Mouse (Mus musculus) gastrocnemius, adult 18-20 months (tissue): ENCODE results near the gene Epo. TPM values are rescaled to one million over a fixed set of nuclear protein-coding genes. Genes with fewer than 3 reads are reported as not detected.

Experiments
- DNase-seq: peaks from one replicate; pipeline ENCODE4 v3.0.0; 2021; ENCODE audit warnings: low spot score
- long read RNA-seq, 2 experiments: library from polyadenylated mRNA; stranded (forward); transcript quantifications; one replicate each; pipeline ENCODE4 v2.0.0; 2021
- total RNA-seq, 2 experiments: library from RNA; stranded (reverse); gene quantifications; 2 replicates each; pipeline ENCODE4 v1.2.3; 2021

Gene Epo
- not detected for total RNA-seq
- long read RNA-seq, experiment 1, partial matches to known transcripts: 0 of 3 reads
- long read RNA-seq, experiment 1, other reads (novel, unspliced or antisense): 3 of 3 reads
- long read RNA-seq, experiment 2, partial matches to known transcripts: 0 of 3 reads
- long read RNA-seq, experiment 2, other reads (novel, unspliced or antisense): 3 of 3 reads

DNA sequence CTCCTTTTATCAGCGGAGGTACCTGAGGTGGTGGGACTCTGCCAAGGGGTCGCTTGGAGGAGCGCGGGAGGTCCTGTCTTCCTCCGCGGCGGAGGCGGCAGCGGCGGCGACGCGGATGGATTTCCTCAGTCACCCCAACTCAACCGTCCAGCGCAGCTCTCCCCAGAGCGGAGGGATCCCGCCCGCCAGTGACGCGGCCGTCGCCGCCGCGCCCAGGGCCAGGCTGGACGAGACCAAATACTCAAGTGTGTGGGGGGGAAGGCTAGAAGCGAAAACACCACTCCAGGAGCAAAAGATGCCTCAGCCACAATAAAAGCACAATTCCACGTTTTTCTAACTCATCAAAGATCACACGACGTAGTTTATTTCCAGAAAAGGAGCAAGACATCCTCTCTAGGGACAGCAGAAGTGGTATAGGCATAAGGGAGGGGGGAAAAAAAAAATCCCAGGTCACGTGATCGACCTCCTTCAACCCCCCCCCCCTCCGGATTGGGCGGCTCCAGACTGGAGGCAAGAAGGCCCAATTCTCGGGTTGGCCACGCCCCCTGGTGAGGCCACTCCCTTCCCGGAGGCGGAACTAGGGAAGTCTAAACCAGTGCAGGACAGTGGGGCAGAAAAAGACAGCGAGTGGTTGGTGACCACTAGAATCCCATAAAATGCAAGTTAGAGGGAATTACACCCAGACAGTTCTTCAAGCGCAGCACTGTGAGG, at the start of gene Epo, which contains the start of gene Gnb2:
TSS of gene Epo (minus strand) at position 126 of the 711 bp plus-strand sequence.
TSS of gene Gnb2 (minus strand) at position 394 of the 711 bp plus-strand sequence.
- DNase-seq: peak; percentile 99

DNA sequence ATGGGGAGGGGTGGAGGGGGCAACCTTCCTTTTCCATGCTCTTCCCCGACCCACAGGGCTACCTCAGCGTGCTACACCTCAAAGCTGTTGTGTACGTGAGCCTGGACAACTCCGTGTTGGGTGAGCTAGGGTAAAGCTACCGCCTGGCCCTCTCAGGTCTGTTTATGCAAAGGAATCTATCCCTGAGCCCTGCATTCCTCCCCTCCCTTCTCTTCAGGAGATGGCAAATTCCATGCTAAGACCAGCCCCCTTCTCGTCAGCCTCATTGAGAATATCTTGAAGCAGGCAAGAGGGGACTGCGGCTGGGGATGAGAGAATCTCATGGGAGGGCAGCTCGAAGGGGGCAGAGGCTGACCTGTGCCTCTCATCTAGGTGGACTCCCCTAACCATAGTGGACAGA, 49.7 kb upstream of the Epo start:
- no peak for DNase-seq

DNA sequence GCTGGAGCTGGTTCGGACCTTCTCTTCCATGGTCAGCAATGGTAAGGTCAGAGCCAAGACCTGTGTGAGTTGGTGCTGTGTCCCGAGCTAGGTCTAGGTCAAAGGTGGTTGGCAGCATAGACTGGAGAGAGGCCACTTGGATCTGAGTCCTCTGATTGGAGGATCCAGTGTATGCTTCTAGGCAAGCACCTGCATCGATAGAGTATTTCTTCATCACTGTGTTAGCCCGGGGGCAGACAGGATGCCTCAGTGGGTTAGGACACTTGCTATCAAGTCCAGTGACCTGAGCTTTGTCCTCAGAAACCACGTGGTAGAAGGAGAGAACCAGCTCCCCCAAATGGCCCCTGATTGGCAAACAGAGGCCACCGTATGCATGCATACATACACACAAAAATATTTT, 47.2 kb upstream of the Epo start:
- DNase-seq: no peak

DNA sequence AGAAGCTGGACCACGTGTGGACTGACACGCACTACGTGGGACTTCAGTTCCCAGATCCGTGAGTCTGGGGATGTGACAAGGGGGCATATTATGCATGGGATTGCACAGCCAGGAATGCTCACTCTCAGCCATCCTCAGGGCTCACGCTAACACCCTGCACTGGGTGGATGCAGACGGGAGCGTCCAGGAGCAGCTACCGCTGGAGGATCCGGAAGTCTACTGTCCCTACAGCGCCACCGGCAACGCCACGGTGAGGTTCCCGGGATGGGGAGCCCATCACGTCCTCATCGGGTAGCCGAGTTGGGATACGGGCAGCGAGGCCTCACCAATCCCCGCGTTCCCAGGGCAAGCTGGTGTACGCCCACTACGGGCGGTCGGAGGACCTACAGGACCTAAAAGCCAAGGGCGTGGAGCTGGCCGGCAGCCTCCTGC, 41.4 kb upstream of the Epo start:
- peak; percentile 25 for DNase-seq

DNA sequence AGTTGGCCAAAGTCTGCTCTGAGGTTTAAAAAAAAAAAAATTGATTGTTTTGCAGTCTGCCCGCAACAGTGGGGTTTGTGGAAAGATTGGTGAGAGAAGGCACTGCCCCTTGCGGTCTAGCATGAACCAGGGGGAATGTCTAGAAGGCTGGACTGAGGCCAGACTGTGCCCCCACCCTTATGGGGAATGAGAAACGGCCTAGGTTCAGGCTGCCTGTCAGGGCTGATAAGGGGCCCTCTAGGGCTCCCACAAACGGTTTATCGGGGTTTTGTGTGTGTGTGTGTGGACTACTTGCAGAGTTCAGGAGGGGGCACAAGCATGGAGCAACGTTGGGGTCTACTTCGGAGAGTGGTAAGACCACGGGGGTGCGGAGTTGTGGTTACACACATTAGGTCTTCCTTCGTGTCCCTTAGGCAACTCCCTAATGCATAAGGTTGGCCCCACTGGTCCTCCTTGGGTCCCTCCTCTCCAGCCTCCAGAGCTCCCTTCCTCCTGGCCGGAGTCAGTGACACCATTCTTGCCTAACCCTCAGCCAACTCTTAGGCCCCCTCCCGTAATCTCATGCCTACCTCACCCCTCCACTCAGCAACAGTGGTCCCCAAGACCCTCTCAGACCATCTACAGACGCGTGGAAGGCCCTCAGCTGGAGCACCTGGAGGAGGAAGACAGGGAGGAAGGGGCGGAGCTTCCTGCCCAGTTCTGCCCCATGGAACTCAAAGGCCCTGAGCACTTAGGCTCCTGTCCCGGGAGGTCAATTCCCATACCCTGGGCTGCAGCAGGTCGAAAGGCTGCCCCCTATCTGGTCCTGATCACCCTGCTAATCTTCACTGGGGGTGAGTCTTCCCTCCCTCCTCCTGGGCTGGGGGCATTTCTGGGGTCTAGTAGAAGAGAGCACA, 37.9 kb upstream of the Epo start:
- no peak for DNase-seq

DNA sequence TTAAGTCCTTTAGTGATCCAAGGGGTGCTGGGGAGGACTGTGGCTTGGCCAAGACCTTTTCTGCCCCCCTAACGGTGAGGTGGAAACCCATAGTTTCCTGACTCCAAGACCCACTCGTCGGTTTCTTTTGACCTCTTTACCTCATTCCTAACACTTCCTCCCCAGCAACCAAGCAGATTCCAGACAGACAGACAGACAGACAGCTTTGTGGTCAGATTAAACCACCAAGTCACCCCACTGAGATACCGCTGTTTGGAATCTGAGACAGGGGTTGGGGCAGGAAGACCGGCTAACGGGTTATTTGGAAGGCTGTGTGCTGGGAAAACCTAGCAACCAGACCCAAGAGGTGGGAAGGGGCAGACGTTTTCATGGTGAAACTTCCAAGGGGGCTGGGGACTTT, 37.1 kb upstream of the Epo start:
- DNase-seq: no peak

DNA sequence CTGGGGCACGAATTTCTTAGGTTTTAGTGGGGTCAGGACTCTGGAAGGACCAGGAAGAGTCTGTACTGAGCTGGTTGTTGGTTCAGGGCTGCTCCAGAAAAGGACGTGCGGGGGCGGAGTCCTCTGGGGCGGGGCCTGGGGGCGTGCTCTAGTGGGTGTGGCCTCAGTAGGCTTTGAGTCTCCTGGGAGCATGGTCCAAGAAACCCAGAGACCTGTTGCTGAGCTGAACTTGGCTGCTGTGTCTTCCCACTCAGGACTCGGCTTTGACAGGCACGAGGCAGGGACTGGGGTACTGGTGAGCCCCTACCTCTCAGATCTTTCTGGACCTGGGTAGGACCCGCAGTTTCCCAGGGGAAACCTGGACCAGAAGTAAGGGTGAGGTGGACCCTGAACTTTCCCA, 36.6 kb upstream of the Epo start, which contains the start of gene Tfr2:
TSS of gene Tfr2 (plus strand) at position 176 of the 400 bp plus-strand sequence.
- DNase-seq: peak; percentile 40

DNA sequence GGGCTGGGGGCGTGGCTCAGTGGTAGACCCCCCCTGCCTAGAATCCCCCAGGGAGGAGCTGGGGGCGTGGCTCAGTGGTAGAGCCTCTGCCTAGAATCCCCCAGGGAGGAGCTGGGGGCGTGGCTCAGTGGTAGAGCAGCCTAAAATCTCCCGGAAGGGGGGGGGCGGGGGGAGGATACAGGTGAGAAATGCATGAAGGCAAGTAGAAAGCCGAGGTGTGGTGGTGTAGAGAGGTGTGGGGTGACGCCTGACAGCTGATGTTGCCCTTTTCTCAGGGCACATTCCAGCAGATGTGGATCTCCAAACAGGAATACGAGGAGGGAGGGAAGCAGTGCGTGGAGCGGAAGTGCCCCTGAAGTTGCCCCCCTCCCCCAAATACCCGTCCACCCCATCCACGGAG, 36.0 kb upstream of the Epo start:
- no peak for DNase-seq

DNA sequence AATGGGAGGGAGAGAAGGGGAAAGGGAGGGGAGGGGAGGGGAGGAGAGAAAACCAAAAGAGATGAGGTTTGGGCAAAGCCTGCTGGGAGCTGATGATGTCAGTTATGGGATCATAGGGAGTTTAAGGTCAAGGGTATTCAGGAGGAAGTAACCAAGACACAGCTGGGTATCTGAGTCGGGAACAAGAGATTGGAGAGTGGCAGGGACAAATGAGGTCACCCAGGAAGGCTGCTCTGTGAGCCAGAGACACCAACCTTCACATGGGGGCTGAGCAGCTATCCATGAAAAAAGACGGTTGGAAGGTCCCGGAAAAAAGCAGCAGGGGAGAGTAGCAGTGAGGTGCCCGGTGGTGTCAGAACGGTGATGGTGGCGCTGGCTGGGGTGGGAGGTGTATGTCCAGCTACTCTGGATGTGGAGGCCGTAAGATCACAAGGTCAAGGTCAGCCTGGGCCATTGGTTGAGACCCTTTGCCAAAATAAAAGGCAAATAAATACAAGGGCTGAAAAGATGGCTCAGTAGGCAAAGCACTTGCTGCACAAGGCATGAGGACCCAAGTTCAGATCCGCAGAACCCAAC, 35.3 kb upstream of the Epo start:
- no peak for DNase-seq

DNA sequence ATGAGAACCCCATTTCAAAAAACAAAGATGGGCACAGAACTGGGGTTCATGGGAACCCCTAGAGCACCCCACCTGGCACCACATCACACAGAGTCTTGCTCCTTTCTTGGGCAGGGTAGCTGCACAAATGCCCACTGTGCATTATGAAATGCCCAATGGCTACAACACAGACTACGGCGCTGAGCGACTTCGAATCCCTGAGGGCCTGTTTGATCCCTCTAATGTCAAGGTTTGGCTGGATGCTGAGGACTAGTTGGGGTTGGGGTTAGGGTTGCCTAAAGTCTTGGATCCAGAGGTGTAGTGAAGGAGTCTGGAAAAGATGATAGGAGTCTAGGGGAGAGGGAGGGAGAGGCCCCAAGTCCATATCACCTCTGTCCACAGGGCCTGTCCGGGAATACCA, 33.4 kb upstream of the Epo start:
- no peak for DNase-seq

DNA sequence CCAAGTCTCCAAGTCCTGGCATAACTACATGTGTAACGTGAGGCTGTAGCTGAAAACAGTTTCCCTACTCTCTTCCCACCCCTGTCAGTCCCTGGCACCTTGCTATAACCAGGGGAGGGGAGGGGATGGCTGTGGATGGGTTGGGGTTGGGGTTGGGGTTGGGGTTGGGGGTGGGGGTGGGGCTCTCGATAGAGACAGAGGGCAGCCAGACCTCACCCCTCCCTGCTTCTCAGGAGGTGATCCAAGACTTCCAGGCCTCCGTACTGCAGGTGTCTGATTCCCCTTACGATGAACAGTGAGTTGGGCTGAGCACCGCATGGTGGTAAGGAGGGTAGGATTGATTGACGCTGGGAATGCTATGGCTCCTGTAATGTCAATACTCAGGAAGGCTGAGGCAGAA, 32.7 kb upstream of the Epo start:
- DNase-seq: no peak

DNA sequence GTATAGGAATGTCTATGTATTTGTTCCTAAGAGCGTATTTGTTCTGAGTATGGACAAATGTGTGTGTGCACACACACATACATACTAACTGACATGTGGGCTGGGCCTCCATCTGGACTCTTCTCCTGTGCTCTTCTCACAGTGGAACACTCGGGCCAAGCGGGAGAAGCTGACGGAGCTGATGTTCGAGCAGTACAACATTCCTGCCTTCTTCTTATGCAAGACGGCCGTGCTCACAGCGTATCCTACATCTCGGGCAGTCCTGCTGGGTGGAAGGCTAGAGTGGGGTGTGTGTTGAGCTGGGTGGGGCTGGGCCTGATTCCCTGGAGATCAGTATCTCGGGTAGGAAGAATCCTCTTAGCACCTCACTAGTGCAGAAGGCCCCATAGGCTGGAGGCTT, 29.9 kb upstream of the Epo start:
- no peak for DNase-seq

DNA sequence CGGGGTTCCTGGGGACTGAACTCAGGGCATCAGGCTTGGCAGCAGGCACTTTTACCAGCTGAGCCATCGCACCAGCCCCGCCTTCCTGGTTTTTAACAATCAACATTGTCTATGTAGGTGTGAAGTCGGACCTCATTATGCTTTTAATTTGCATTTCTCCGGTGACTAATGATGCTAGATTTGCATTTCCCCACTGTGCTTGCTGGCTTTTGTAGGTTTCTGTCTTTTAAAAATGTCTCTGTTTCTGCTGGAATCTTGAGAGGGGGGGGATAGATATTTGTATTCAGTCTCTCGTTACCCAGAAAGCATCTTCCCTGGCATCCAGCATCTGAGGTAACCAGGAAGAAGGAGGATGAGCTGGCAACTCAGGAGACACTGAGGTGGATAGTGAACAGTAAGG, 28.5 kb upstream of the Epo start:
- DNase-seq: no peak

DNA sequence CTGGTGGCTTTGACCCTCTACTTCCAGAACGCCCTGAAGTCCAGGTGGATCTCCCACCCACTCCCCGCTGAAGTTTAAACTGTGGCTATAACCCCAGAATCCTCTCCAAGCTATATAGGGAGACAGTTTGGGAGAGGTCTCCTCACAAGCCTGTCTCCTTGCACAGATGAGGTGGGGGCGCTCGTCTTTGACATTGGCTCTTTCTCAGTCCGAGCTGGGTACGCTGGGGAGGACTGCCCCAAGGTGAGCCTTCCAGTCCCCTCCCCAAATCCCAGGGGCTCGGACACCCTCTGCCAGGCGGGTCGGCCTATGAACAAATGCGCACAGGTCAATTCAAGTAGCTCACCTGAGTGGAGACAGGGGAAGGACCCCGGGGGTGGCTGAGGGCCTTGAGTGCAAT, 20.9 kb upstream of the Epo start:
- DNase-seq: no peak

DNA sequence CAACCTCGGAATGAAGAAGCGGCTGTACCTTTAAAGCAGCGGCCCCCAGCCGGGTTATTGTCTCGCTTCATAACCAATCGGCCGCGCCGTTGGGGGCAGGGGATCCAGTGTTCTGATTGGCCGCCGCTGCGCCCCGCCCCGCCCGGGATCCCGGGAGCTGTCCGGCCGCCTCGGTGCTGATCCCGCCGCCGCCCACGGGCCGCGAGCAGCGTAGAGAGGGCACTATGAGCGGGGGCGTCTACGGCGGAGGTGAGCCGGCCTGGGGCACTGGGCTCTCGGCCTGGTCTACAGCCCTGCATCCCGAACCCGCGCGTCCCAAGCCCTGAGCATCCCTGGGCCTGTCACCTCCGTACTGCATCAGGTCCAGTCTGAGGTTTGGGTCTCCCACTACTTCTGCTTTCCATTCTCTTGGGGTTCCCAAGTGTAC, 20.4 kb upstream of the Epo start, which contains the start of gene Actl6b:
TSS of gene Actl6b (plus strand) at position 107 of the 427 bp plus-strand sequence.
- no peak for DNase-seq

DNA sequence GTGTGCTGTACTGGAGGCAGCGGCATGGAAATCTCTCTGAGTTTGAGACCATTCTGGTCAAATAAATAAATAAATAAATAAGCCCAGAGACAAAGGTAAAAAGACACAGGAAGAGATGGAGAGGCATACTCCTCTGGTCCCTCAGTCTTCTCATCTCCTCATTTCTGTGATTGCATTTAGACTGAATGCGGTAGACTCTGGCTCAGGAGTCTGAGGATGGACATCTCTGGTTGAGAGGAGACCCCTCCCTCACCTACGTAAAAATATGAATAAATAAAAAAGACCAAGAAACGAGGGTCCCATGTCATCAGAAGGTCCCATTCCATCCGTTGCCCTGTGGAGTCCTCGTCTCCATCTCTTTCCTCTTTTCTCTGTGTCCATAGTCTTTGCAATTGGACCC, 20.0 kb upstream of the Epo start:
- no peak for DNase-seq

DNA sequence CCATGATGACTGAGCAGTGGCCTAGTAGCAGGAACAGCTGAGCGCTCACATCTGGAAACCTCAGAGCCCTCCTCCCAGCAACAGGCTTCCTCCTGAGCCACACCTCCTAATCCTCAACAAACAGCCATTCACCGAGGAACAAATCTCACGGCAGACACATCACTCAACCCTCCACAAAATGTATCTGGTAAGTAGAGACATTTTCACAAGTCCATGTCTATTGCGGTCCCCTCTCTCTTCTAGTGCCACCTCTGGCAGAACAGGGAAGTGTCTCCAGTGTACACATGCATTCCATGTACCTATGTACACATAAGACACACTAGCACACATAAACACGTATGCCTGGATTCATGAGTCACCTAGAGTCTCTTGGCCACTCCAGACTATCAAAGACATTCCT, 18.1 kb upstream of the Epo start:
- DNase-seq: no peak

DNA sequence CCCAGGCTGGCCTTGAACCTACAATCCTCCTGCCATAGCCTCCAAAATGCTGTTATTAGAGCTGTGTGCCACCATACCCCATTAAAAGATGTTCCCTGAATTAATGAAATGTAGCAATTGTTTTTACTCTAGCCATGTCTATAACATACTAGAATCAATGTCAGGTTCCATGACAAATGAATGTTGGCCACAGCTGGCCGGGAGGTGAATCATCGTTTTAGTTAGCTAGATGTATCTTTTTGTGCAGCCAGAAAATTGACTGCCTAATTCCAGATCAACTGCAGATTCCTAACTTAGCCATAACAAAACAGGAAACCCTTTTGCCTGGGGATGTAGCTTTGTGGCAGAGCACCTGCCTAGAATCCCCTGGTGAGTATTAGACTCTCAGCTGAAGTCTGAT, 16.8 kb upstream of the Epo start:
- no peak for DNase-seq

DNA sequence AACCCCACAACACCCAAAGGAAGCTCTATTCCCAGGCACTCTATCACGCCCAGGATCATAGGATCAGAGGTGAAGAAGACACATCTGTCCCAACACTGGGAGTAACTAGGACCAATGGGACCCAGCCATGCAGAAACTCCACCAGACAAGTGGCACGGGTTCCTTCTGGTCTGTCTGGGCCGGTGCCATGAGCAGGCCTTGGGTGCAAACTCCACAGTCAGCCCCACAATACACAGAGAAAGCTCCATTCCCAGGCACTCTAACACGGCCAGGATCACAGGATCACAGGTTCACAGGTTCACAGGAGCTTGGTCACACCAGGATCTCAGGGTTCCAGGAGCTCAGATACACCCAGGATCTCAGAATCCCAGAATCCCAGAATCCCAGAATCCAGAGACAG, 12.6 kb upstream of the Epo start:
- DNase-seq: no peak

DNA sequence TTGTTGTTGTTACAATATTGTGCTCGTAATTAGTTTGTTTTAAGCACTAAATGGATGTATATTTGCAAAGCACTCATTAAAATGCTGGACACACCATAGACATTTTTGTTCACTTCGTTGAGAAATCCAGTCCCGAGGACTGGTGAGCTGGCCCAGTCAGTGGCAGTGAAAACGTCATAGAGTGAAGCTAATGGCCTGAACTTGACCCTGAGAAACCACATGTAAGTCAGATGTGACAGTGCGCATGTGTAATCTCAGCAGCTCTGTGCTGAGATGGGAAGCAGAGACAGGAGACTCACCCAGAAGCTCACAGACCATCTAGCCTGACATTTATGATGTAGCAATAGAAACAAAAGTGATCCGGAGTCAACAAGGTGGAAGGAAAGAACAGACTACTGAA, 11.9 kb upstream of the Epo start:
- DNase-seq: no peak

DNA sequence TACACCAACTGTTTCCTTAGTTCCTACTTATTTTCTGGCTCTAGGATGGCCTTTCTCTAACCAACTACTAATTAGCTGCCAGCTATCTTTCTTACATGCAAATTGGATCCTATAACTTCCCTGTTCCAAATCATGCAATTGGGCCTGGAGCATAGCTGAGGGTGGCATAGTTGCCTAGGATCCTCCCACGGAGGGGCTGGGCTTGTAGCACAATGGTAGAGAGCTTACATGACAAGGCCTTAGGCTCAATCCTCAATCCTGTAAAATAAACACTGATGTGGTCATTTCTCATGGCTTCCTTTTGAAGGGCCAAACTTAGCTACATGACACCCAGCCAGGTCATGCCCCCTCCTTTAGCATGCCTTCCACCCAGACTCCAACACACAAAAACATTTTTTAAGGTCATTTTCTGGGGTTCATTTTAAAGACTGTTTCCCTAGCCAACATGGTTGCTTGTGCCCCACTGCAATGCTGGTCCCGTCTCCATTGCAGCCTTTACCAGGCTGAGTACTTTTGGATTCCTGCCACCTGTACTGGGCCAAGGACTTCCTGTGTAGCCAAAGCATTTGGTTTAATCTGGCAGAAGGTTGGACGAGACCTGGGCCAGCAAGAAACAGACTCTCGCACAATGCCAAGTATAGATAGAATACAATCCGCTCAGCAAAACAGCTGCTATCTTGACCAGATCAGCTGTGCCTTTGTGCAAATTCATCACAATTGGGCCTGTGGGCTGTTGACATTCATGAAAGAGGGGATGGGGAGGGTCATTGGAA, 8.9 kb upstream of the Epo start:
- DNase-seq: no peak
